Mouse (Mus musculus): Measurements from ENCODE around the gene Tet3. TPM values are rescaled to one million over a fixed set of nuclear protein-coding genes. Genes with fewer than 3 reads are reported as not detected.
A peak's percentile ranks its signal among the peaks of the same experiment; 100 is the strongest.

Gene Tet3
- polyA plus RNA-seq, 1 experiment from 2014 or later = 30.3 TPM

GRCm38 (mm10) chr6:83317108-83317741, 141.7 kb downstream of the Tet3 start:
- peak overlapping the region; percentile 76 for H3K4me3 ChIP-seq (ENCODE audit: low read depth, low read length)
- peak overlapping the region; percentile 67 for H3K4me2 ChIP-seq
- no peak overlapping the region for H3K27ac ChIP-seq (ENCODE audit: low read depth, low read length)
- H3K9me3 ChIP-seq (replicated peaks; ENCODE audit: control insufficient read depth, low read length) = no peaks in the 10 kb centered on the region
- no peaks in the 10 kb centered on the region for H3K36me3 ChIP-seq (ENCODE audit: control insufficient read depth, insufficient read depth, low read length)
- peak; percentile 97 for ATAC-seq (replicated peaks; ENCODE audit: insufficient number of reproducible peaks, low FRiP score, low TSS enrichment)
- H3K27me3 ChIP-seq (ENCODE audit: control insufficient read depth, insufficient read depth, low read length) = no peaks in the 10 kb centered on the region
- H3K4me1 ChIP-seq (ENCODE audit: control insufficient read depth, insufficient read depth, low read length) = peaks cover 6% of the 10 kb centered on the region
- WGBS (ENCODE audit: insufficient replicate concordance) = under 1% methylated on average over 52 of the region's 52 CpGs
- H3K9ac ChIP-seq (ENCODE audit: low read depth, low read length) = peak overlapping the region; percentile 61

DNA sequence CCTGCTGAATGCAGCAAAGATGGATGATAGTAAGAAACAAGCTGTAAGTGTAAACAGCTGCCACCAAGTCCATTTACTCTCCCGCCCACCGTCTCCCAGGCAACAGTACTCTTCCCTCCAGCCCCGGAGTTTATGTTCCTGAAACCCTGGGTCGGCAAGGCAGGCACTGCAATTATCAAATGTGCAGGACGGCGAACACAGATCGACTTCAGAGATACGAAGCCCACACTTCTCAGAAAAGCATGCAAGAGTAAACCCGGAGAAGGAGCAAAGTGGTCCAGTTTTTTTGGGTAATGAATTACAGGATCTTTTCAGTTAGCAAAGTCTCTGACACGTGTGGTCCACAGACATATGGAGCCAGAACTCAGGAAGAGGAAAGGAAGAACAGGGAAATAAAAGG, 142.9 kb downstream of the Tet3 start:
- no peak overlapping the region for H3K27ac ChIP-seq (ENCODE audit: low read depth, low read length)
- H3K36me3 ChIP-seq (ENCODE audit: control insufficient read depth, insufficient read depth, low read length) = peaks cover 5% of the 10 kb centered on the region; the same call in 1 of the 2 replicates
- peak overlapping the region; percentile 67 for H3K4me2 ChIP-seq
- no peak overlapping the region for H3K9ac ChIP-seq (ENCODE audit: low read depth, low read length)
- H3K4me1 ChIP-seq (ENCODE audit: control insufficient read depth, insufficient read depth, low read length) = peaks cover 6% of the 10 kb centered on the region
- peak overlapping the region; percentile 76 for H3K4me3 ChIP-seq (ENCODE audit: low read depth, low read length)
- WGBS (ENCODE audit: insufficient replicate concordance) = 26% methylated on average over 10 of the region's 10 CpGs
- no peaks in the 10 kb centered on the region for H3K9me3 ChIP-seq (replicated peaks; ENCODE audit: control insufficient read depth, low read length)
- H3K27me3 ChIP-seq (ENCODE audit: control insufficient read depth, insufficient read depth, low read length) = no peaks in the 10 kb centered on the region
- ATAC-seq (replicated peaks; ENCODE audit: insufficient number of reproducible peaks, low FRiP score, low TSS enrichment) = no peak

DNA sequence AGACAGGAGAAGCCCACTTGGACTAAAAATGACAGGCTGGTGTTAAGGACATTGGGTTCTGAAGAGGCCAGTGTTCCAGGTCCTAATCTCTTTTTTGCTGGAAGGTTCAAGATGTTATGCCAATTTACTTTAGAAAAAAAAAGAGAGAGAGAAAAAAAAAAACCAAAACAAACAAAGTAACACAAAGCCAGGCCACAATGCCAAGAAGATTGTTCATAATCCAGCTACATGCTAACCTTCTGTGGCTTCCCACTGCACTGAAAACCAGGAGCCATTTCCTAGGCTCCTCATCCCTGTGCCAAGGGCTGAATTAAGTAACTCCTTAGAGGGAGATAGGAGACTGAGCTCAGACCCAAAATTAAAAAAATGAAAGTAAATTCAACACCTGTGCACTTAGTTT, 143.6 kb downstream of the Tet3 start:
- no peak overlapping the region for H3K4me3 ChIP-seq (ENCODE audit: low read depth, low read length)
- H3K9me3 ChIP-seq (replicated peaks; ENCODE audit: control insufficient read depth, low read length) = no peaks in the 10 kb centered on the region
- H3K4me2 ChIP-seq = peak overlapping the region; percentile 67
- H3K36me3 ChIP-seq (ENCODE audit: control insufficient read depth, insufficient read depth, low read length) = peaks cover 5% of the 10 kb centered on the region; the same call in 1 of the 2 replicates
- H3K9ac ChIP-seq (ENCODE audit: low read depth, low read length) = no peak overlapping the region
- H3K27me3 ChIP-seq (ENCODE audit: control insufficient read depth, insufficient read depth, low read length) = no peaks in the 10 kb centered on the region
- no peak for ATAC-seq (replicated peaks; ENCODE audit: insufficient number of reproducible peaks, low FRiP score, low TSS enrichment)
- H3K4me1 ChIP-seq (ENCODE audit: control insufficient read depth, insufficient read depth, low read length) = peaks cover 6% of the 10 kb centered on the region
- no peak overlapping the region for H3K27ac ChIP-seq (ENCODE audit: low read depth, low read length)

GRCm38 (mm10) chr6:83312514-83312913, 146.4 kb downstream of the Tet3 start:
- H3K27me3 ChIP-seq (ENCODE audit: control insufficient read depth, insufficient read depth, low read length) = no peaks in the 10 kb centered on the region
- H3K36me3 ChIP-seq (ENCODE audit: control insufficient read depth, insufficient read depth, low read length) = peaks cover 12% of the 10 kb centered on the region
- H3K4me1 ChIP-seq (ENCODE audit: control insufficient read depth, insufficient read depth, low read length) = peaks cover 6% of the 10 kb centered on the region
- H3K27ac ChIP-seq (ENCODE audit: low read depth, low read length) = no peak overlapping the region
- peak; percentile 37; the same call in 1 of the 2 replicates for ATAC-seq (replicated peaks; ENCODE audit: insufficient number of reproducible peaks, low FRiP score, low TSS enrichment)
- WGBS (ENCODE audit: insufficient replicate concordance) = 78% methylated on average over 8 of the region's 8 CpGs
- H3K9me3 ChIP-seq (replicated peaks; ENCODE audit: control insufficient read depth, low read length) = no peaks in the 10 kb centered on the region
- no peak overlapping the region for H3K4me3 ChIP-seq (ENCODE audit: low read depth, low read length)
- no peak overlapping the region for H3K4me2 ChIP-seq
- H3K9ac ChIP-seq (ENCODE audit: low read depth, low read length) = no peak overlapping the region

Small RNA genes within 50 kb of the gene (microRNA-seq; reads per million reads assigned to microRNA genes)
- not detected for gene Mir6374 (ENCODE audit: borderline number of aligned reads)

Other genes with a start within 250 kb of the Tet3 start
- 0.21 and 0.38 TPM in 2 replicates for gene Slc4a5, start 239.3 kb downstream of the Tet3 start, polyA plus RNA-seq (2014; fragmentation: Nextera tagmentation; extraction: Ambion mirVana)
- 44.5 and 45.4 TPM in 2 replicates for gene Mthfd2, start 133.2 kb downstream of the Tet3 start, polyA plus RNA-seq (2014; fragmentation: Nextera tagmentation; extraction: Ambion mirVana)
- gene Mob1a, start 133.1 kb downstream of the Tet3 start, polyA plus RNA-seq (2014; fragmentation: Nextera tagmentation; extraction: Ambion mirVana) = 42.2 and 49.5 TPM in 2 replicates
- gene Bola3, start 109.9 kb downstream of the Tet3 start, polyA plus RNA-seq (2014; fragmentation: Nextera tagmentation; extraction: Ambion mirVana) = 279 and 280 TPM in 2 replicates
- 47.9 and 54.3 TPM in 2 replicates for gene Dguok, start 47.9 kb upstream of the Tet3 start, polyA plus RNA-seq (2014; fragmentation: Nextera tagmentation; extraction: Ambion mirVana)
- 10.7 and 10.9 TPM in 2 replicates for gene Actg2, start 77.2 kb upstream of the Tet3 start, polyA plus RNA-seq (2014; fragmentation: Nextera tagmentation; extraction: Ambion mirVana)
- 24.9 and 30.0 TPM in 2 replicates for gene Stambp, start 113.6 kb upstream of the Tet3 start, polyA plus RNA-seq (2014; fragmentation: Nextera tagmentation; extraction: Ambion mirVana)
- 0.19 TPM in 1 of 2 replicates, not detected in the other for gene Clec4f, start 197.1 kb upstream of the Tet3 start, polyA plus RNA-seq (2014; fragmentation: Nextera tagmentation; extraction: Ambion mirVana)
- not detected in 2 replicates for gene Cd207, start 218.8 kb upstream of the Tet3 start, polyA plus RNA-seq (2014; fragmentation: Nextera tagmentation; extraction: Ambion mirVana)

Measured in heart, embryonic 11.5 days (tissue).